Mouse (Mus musculus): ENCODE data around the gene Polr3gl. TPM values are rescaled to one million over a fixed set of nuclear protein-coding genes. Genes with fewer than 3 reads are reported as not detected.

Polr3gl gene
- total RNA-seq, 2 experiments from 2014 or later = 26.6 to 28.1 TPM

DNA sequence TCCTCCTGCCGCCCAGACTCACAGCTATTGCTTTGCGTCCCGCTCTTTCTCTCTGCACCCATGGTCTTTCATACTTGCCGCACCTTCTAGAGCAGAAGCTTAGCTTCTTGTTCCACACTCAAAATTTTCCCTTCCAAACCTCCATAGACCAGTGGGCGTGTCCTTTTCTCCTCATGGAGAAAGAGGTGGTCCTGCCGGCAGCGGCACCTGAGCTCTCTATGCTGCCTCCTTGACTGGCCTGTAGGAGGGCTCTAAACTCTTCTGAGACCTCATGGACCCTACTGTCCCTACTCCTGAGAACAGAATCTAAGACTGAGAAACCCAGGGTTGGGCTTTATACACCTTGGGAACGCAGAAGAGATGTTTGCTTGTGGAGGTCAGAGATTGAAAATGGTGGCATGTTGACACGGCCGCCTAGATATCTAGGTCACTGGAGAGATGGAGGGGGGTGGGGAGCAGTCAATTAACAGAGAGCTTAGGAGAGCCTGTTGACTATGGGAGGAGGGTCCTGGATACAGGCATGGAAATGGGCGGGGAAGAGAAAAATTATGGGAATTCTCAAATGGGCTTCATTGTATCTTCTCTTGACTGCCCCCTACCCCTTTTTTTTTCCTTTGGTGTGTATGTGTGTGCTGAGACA lies 23.9 kb downstream of the Polr3gl start:
- H3K27ac ChIP-seq = no peak overlapping the region
- H3K4me3 ChIP-seq = no peak overlapping the region
- intact Hi-C loops (cut with DNase I) = no loop called here
- TF ChIP-seq CTCF (IDR thresholded peaks at IDR 0.05) = no peak
- no peak for DNase-seq (ENCODE audit: extremely low spot score in 1 of 2, low spot score in 2 of 2)

DNA sequence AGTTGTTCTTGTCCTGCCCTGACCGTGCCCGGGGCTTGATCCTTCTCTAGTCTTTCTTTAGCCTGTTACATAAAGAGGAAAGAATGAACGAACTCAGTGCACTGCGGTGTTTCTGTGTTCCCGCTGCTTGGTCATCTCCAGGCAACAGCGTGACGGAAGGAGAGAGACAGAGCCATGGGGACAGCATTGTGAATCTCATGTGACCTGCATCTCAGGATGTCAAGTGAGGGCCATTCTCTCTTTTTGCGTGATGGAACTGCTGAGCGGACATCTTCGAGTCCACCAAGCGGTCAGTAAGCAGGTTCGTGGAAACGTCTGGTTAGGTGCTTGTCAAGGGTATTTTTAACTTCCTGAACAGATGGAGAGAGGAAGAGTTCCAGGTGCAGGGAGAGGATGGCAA lies 24.5 kb downstream of the Polr3gl start:
- Histone ChIP-seq H3K4me3 (no peak overlapping the region), H3K27ac (no peak overlapping the region)
- intact Hi-C loops (cut with DNase I) = no loop called here
- TF ChIP-seq CTCF (IDR thresholded peaks at IDR 0.05) = no peak
- no peak for DNase-seq (ENCODE audit: extremely low spot score in 1 of 2, low spot score in 2 of 2)

DNA sequence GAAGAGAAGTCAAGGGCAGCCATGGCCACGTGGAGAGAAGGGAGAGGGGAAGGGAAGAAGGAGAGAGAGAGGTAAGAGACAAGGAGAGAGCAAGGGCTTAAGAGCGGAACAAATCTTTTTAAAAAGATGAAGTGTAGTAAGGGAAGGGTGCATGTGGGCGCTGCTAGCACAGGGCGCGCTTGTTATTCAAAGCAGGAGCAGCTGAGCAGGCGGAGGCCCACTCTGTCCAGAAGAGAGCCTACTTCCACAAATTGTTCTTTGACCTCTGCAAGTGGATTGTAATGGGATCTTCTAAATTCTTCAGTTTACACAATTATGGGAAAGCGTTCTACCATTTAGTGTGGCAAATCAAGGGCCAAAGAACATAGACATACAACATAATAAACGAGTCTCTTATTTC lies 25.4 kb downstream of the Polr3gl start:
- DNase-seq (ENCODE audit: extremely low spot score in 1 of 2, low spot score in 2 of 2) = no peak
- Histone ChIP-seq H3K27ac (peak overlapping the region; percentile 11; the same call in 1 of the 2 replicates), H3K4me3 (no peak overlapping the region)
- TF ChIP-seq CTCF (IDR thresholded peaks at IDR 0.05) = no peak
- intact Hi-C loops (cut with DNase I) = no loop called here

DNA sequence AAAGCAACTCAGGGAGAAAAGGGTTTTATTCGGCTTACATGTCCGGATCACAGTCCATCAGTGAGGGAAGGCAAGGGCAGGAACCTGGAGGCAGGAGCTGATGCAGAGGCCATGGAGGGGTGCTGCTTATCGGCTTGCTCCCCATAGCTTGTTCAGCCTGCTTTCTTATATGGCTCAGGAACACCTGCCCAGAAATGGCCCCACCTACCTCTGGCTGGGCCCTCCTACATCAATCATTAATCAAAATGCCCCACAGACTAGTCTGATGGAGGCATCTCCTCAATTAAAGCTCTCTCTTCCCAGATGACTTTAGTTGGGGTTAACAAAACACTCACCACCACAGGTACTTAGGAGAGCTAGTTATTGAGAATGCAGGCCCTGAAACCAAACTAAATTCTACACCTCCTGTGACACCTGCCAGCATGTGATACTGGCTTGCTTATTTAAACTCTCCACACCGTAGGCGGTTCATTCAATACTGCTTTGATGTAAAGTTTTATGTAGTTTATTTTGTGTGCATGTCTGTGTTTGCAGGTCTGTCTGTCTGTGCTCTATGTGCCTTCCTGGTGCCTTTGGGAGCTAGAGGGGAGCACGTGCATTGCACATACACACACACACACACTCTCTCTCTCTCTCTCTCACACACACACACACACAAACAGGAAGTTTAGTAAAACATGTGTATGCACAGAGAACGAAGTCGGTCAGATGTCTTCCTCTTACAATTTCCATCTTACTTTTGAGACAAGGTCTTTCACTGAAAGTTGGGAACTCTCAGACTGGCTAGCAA lies 27.1 kb downstream of the Polr3gl start:
- DNase-seq (ENCODE audit: extremely low spot score in 1 of 2, low spot score in 2 of 2) = no peak
- no peak for TF ChIP-seq CTCF (IDR thresholded peaks at IDR 0.05)
- H3K4me3 ChIP-seq = no peak overlapping the region
- intact Hi-C loops (cut with DNase I) = no loop called here
- no peak overlapping the region for H3K27ac ChIP-seq

DNA sequence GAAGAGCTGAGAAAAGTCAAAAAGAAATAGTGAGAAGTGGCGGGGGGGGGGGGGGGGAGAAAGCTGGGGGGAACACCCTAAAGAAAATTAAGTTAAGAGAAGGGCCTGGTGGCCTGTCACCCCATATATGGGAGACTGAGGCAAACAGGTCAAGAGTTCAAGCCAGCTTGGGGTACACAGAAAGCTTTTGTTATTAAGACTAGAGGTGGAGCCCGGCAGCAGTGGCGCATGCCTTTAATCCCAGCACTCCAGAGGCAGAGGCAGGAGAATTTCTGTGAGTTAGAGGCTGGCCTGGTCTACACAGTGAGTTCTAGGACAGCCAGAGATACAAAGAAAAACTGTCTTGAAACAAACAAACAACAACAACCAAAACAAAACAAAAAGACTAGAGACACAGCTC lies 28.9 kb downstream of the Polr3gl start:
- intact Hi-C loops (cut with DNase I) = no loop called here
- no peak overlapping the region for H3K4me3 ChIP-seq
- DNase-seq (ENCODE audit: extremely low spot score in 1 of 2, low spot score in 2 of 2) = no peak
- TF ChIP-seq CTCF (IDR thresholded peaks at IDR 0.05) = no peak
- H3K27ac ChIP-seq = peak overlapping the region; percentile 36; the same call in 1 of the 2 replicates

DNA sequence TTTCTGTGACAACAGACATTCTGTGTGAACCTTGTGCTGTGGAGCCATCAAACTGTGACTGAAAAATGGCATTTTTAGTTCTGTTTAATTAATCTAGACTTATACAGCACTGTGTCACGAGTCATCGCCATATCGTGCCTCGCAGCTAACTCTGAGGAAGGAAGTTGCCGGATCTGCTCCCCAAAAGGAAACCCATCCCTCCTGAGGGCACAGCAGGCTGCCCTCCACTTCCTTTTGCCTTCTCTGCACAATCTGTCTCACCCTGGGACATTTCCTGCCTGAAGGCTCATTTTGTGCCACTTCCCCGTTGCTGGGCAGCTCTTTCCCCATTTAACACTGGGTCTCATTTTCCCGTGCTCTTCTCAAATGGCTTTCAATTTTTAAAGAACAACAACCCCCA lies 29.3 kb downstream of the Polr3gl start:
- TF ChIP-seq CTCF (IDR thresholded peaks at IDR 0.05) = no peak
- intact Hi-C loops (cut with DNase I) = no loop called here
- DNase-seq (ENCODE audit: extremely low spot score in 1 of 2, low spot score in 2 of 2) = no peak
- Histone ChIP-seq H3K27ac (peak overlapping the region; percentile 60), H3K4me3 (no peak overlapping the region)

DNA sequence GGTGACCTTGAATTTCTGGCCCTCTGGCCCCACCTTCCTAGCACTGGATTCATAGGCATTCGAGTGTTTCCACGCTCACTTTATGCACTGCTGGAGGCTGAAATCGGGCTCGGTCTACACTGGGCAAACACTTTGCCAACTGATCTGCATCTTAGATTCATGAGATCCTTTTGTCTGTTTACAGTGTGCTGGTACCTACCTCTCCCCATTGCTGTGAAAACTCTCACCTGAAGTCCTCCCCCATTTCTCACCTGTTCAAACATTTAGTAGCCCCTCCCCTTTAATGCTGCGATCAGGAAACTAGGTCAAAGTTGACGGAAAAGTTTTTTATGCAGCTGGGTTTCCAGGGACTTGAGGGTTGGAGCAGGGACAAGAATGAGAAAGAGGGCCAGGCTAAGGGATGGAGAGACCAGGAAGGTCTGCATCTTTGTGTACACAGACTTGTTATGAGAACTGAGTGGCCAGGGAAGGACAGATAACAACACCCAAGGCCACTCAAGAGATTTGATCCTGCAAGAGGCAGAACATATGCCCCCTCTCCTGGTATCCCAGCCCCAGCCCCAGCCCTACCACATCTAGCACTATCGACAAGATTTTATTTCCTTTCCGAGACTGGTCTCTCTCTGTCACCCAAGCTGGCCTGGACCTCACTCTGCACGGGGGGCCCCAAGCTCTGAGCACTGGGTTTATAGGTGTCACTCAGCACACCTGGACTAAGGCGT lies 29.9 kb downstream of the Polr3gl start:
- peak overlapping the region; percentile 60 for H3K27ac ChIP-seq

DNA sequence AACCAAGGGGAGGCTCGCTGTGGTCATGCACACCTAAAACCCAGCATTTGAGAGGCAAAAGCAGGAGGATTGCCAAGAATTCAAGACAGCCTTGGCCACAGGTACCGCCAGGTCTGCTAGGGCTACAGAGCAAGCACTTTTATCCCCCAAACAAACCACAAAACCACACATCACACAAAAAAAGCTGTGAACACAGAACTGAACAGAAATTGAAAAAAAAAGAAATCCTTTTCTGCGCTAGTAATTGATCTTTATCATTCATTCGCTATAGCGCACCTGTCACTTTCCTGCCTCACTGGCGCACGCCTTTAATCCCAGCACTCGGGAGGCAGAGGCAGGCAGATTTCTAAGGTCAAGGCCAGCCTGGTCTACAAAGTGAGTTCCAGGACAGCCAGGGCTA lies 30.7 kb downstream of the Polr3gl start:
- no peak overlapping the region for H3K4me3 ChIP-seq
- DNase-seq (ENCODE audit: extremely low spot score in 1 of 2, low spot score in 2 of 2) = no peak
- intact Hi-C loops (cut with DNase I) = no loop called here
- no peak overlapping the region for H3K27ac ChIP-seq
- no peak for TF ChIP-seq CTCF (IDR thresholded peaks at IDR 0.05)

More for the DNA sequence above, 29.9 kb downstream of the Polr3gl start:
- no peak for DNase-seq (ENCODE audit: extremely low spot score in 1 of 2, low spot score in 2 of 2)
- no peak for TF ChIP-seq CTCF (IDR thresholded peaks at IDR 0.05)
- intact Hi-C loops (cut with DNase I) = no loop called here
- no peak overlapping the region for H3K4me3 ChIP-seq

DNA sequence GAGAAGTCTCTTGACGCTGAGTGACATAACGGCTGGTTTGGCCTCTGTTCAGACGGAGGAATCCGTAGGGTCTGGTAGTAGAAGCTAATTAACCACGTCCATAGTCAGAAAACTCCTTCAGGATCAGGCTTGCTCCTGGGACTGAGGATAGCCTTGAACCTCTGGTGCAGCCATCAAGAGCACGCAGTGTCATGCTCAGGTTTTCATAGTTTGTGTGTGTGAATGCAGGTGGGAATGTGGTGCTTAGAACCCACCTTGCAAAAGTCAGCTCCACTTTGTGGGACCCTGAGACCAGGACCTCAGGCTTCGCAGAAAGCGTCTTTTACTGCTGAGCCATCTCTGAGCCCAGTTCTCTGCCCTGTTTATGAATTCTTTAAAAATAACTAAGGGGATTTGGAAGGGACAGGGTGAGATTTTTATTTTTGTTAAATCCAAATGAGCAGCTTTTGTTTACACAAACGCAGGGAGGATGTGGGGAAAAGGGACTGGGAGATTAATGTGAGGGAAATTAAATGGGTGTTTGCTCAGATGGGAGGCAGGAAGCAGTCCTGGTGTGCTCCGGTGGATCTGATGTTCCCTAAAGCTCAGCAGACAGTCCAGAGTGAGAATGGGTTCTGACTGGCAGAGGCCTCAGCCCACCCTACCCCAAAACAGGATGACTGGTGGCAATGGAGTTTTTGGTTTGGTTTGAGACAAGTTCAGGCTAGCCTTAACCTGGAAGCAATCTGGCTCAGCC lies 31.9 kb downstream of the Polr3gl start:
- peak overlapping the region; percentile 29; the same call in 1 of the 2 replicates for H3K27ac ChIP-seq
- TF ChIP-seq CTCF (IDR thresholded peaks at IDR 0.05) = no peak
- no peak for DNase-seq (ENCODE audit: extremely low spot score in 1 of 2, low spot score in 2 of 2)
- intact Hi-C loops (cut with DNase I) = no loop called here
- no peak overlapping the region for H3K4me3 ChIP-seq

DNA sequence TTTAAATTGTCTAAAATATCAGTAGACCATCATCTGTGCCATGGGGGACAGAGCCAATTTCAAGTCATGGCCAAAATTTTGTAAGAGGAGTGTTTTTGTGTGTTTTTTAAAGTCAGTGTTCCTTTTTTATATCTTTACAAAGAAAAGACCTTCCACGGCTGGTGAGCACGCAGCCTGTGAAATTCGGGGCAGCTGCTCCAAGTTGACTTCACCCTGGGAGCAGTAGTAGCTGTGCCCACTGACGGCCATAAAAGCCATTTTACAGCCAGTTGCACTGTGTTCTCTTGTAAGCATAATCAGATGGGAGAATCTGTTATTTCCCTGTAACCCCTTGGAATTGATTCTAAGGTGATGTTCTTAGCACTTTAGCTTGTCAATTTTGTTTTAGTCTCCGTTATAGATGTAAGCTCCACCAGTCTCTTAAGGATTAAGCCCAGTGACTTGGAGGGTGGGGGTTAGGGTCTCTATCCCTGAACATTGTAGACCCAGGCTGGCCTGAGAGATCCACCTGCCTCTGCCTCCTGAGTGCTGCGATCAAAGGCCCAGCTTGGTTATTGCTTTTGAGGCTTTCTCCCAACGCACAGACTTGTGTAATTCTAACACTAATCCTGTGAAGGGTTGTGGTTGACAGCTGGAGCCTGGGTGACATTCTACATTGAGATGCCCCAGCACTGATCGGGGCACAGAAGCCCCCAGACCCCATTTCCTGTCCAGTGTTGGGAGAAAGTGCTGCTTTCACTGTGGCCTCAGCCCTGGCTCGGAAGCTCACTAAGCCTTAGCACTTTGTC lies 32.9 kb downstream of the Polr3gl start:
- peak overlapping the region; percentile 51 for H3K4me3 ChIP-seq
- TF ChIP-seq CTCF (IDR thresholded peaks at IDR 0.05) = no peak
- peak overlapping the region; percentile 33 for H3K27ac ChIP-seq
- intact Hi-C loops (cut with DNase I) = no loop called here
- no peak for DNase-seq (ENCODE audit: extremely low spot score in 1 of 2, low spot score in 2 of 2)
